Mouse (Mus musculus) heart, postnatal 0 days (tissue): ENCODE data around the gene Ell. TPM values are rescaled to one million over a fixed set of nuclear protein-coding genes. Genes with fewer than 3 reads are reported as not detected.

Source experiments
- ATAC-seq: fragments of 200-750 bp; cut with Nextera tagmentation; 2 replicates; pipeline ENCODE4 v1.8.0; 2017; ENCODE audit warnings: low read depth, moderate number of reproducible peaks, moderate library complexity; ENCODE audit not compliant: insufficient read depth
- DNase-seq: peaks from one replicate; pipeline ENCODE4 v3.0.0-alpha.2; 2016; ENCODE audit warnings: low spot score
- H3K27ac ChIP-seq: fragments of 300-500 bp; sonication (generic); 2 replicates; pipeline ENCODE4 v1.5.1; 2014; ENCODE audit warnings: low read depth, mild to moderate bottlenecking
- H3K27me3 ChIP-seq: fragments of 300-500 bp; sonication (generic); 2 replicates; pipeline ENCODE4 v1.6.1; 2014; ENCODE audit warnings: low read length, mixed read lengths; ENCODE audit not compliant: control insufficient read depth, insufficient read depth
- H3K36me3 ChIP-seq: fragments of 300-500 bp; sonication (generic); replicated peaks from 2 replicates; pipeline ENCODE4 v1.6.1; 2014; ENCODE audit warnings: low read length, mixed read lengths; ENCODE audit not compliant: control insufficient read depth, insufficient read depth
- H3K4me1 ChIP-seq: fragments of 300-500 bp; sonication (generic); 2 replicates; pipeline ENCODE4 v1.6.1; 2014; ENCODE audit warnings: antibody characterized with exemption; ENCODE audit not compliant: control insufficient read depth, insufficient read depth
- H3K4me2 ChIP-seq: fragments of 300-500 bp; sonication (generic); 2 replicates; pipeline ENCODE4 v1.6.1; 2014; ENCODE audit warnings: low read depth, mild to moderate bottlenecking, low read length, moderate library complexity
- H3K4me3 ChIP-seq: fragments of 300-500 bp; sonication (generic); 2 replicates; pipeline ENCODE4 v1.5.1; 2014; ENCODE audit warnings: low read depth, low read length
- H3K9ac ChIP-seq: fragments of 300-500 bp; sonication (generic); replicated peaks from 2 replicates; pipeline ENCODE4 v1.6.1; 2014; ENCODE audit warnings: low read depth, low read length, mixed read lengths
- H3K9me3 ChIP-seq: fragments of 300-500 bp; sonication (generic); replicated peaks from 2 replicates; pipeline ENCODE4 v1.6.1; 2016; ENCODE audit warnings: low read length; ENCODE audit not compliant: control insufficient read depth
- CTCF ChIP-seq: IDR thresholded peaks from 2 replicates; pipeline ENCODE4 v1.5.1; 2016; ENCODE audit warnings: antibody characterized with exemption, control low read depth, low read depth
- EP300 ChIP-seq: IDR thresholded peaks from 2 replicates; pipeline ENCODE4 v1.6.1; 2016; ENCODE audit warnings: antibody characterized with exemption, low read depth
- WGBS: fragments of 180-500 bp; shearing (Covaris S2); extraction: QIAGEN DNeasy Blood & Tissue Kit; methylation state at CpG from one replicate; pipeline ENCODE4 v1.1.7; 2014; 5-methylcytosine and 5-hydroxymethylcytosine counted together
- polyA plus RNA-seq: library from polyadenylated mRNA; unstranded; fragments of >200 nt; fragmentation: Nextera tagmentation; extraction: Ambion mirVana; gene quantifications from 2 replicates; pipeline ENCODE4 v1.2.1, GENCODE M21; 2015
- total RNA-seq: library from RNA; depleted of rRNA; stranded (reverse); fragments of >200 nt; gene quantifications from 2 replicates; pipeline ENCODE4 v1.2.3, GENCODE M21; 2014; ENCODE audit warnings: low replicate concordance

The Ell gene
- total and polyA plus RNA-seq, 2 experiments from 2014 or later: 7.3 to 9.1 TPM

GRCm38 (mm10) chr8:70492664-70493640 is 46.3 kb upstream of the Ell start, which contains the start of gene Crlf1:
TSS of gene Crlf1 (plus strand) at chr8:70493158.
- Histone ChIP-seq H3K27ac (no peak within 1 kb of the TSS), H3K4me3 (peak within 1 kb of the TSS; percentile 50), H3K9ac (no peak within 1 kb of the TSS; the same call in 1 of the 2 replicates), H3K36me3 (no peaks in the 10 kb centered on the region), H3K9me3 (no peaks in the 10 kb centered on the region), H3K27me3 (peaks cover 96% of the 10 kb centered on the region), H3K4me2 (peak within 1 kb of the TSS; percentile 73), H3K4me1 (peaks cover 24% of the 10 kb centered on the region)
- TF ChIP-seq CTCF (no peak), EP300 (no peak)
- WGBS: 1% methylated on average over 67 of the region's 93 CpGs
- DNase-seq (no peak), ATAC-seq (no peak)

- Histone ChIP-seq H3K27ac (no peak overlapping the region), H3K9me3 (no peaks in the 10 kb centered on the region), H3K36me3 (no peaks in the 10 kb centered on the region), H3K9ac (no peak overlapping the region), H3K27me3 (peaks cover 96% of the 10 kb centered on the region), H3K4me3 (peak overlapping the region; percentile 50), H3K4me1 (peaks cover 16% of the 10 kb centered on the region; the same call in 1 of the 2 replicates), H3K4me2 (peak overlapping the region; percentile 73)
- DNase-seq (no peak), ATAC-seq (no peak; the same call in 1 of the 2 replicates)
- WGBS: 1% methylated on average over 40 of the region's 47 CpGs
- TF ChIP-seq CTCF (no peak), EP300 (no peak)
These were observed 45.4 kb upstream of the Ell start for GRCm38 (mm10) chr8:70493692-70494415.

- peaks cover 13% of the 10 kb centered on the region; the same call in 1 of the 2 replicates for H3K4me1 ChIP-seq
- WGBS: 3% methylated on average over 22 of the region's 28 CpGs
- H3K36me3 ChIP-seq: no peaks in the 10 kb centered on the region
- H3K4me2 ChIP-seq: no peak overlapping the region
- no peak overlapping the region for H3K9ac ChIP-seq
- H3K27ac ChIP-seq: no peak overlapping the region
- H3K27me3 ChIP-seq: peaks cover 96% of the 10 kb centered on the region
- peak overlapping the region; percentile 50; the same call in 1 of the 2 replicates for H3K4me3 ChIP-seq
- ATAC-seq (no peak), DNase-seq (no peak)
- TF ChIP-seq EP300 (no peak), CTCF (no peak)
- no peaks in the 10 kb centered on the region for H3K9me3 ChIP-seq
These were observed 44.8 kb upstream of the Ell start for GRCm38 (mm10) chr8:70494416-70494945.

GRCm38 (mm10) chr8:70495001-70495770 is 44.1 kb upstream of the Ell start:
- 12% methylated on average over 21 of the region's 21 CpGs for WGBS
- DNase-seq: no peak
- no peak overlapping the region for H3K4me3 ChIP-seq
- peaks cover 96% of the 10 kb centered on the region for H3K27me3 ChIP-seq
- TF ChIP-seq CTCF: no peak
- TF ChIP-seq EP300: no peak
- no peak overlapping the region for H3K9ac ChIP-seq
- no peaks in the 10 kb centered on the region for H3K9me3 ChIP-seq
- no peak overlapping the region for H3K27ac ChIP-seq
- H3K36me3 ChIP-seq: no peaks in the 10 kb centered on the region
- no peak for ATAC-seq
- H3K4me2 ChIP-seq: no peak overlapping the region
- peaks cover 12% of the 10 kb centered on the region; the same call in 1 of the 2 replicates for H3K4me1 ChIP-seq

- Histone ChIP-seq H3K27ac (no peak overlapping the region), H3K9ac (no peak overlapping the region), H3K4me1 (peaks cover 12% of the 10 kb centered on the region; the same call in 1 of the 2 replicates), H3K9me3 (no peaks in the 10 kb centered on the region), H3K4me3 (no peak overlapping the region), H3K27me3 (peaks cover 96% of the 10 kb centered on the region), H3K36me3 (no peaks in the 10 kb centered on the region), H3K4me2 (no peak overlapping the region)
- 13% methylated on average over 12 of the region's 12 CpGs for WGBS
- no peak for DNase-seq
- no peak for ATAC-seq
- no peak for TF ChIP-seq CTCF
- TF ChIP-seq EP300: no peak
These were observed 43.5 kb upstream of the Ell start for GRCm38 (mm10) chr8:70495771-70496062.
